Mouse (Mus musculus) limb, embryonic 10.5 days (tissue): ENCODE results near the gene Mat2a. TPM values are rescaled to one million over a fixed set of nuclear protein-coding genes. Genes with fewer than 3 reads are reported as not detected.

Source experiments
- DNase-seq: peaks from one replicate; pipeline ENCODE4 v3.0.0-alpha.2; 2017; ENCODE audit warnings: low spot score
- H3K27ac ChIP-seq: fragments of 300-500 bp; sonication (generic); 2 replicates; pipeline ENCODE4 v1.5.1; 2016; ENCODE audit warnings: mild to moderate bottlenecking
- H3K27me3 ChIP-seq: fragments of 300-500 bp; sonication (generic); 2 replicates; pipeline ENCODE4 v1.6.1; 2016; ENCODE audit warnings: low read depth, mild to moderate bottlenecking; ENCODE audit not compliant: poor library complexity, severe bottlenecking
- H3K36me3 ChIP-seq: fragments of 300-500 bp; sonication (generic); 2 replicates; pipeline ENCODE4 v1.6.1; 2016; ENCODE audit warnings: mild to moderate bottlenecking, moderate library complexity
- H3K4me1 ChIP-seq: fragments of 300-500 bp; sonication (generic); 2 replicates; pipeline ENCODE4 v1.6.1; 2016
- H3K4me3 ChIP-seq: fragments of 300-500 bp; sonication (generic); 2 replicates; pipeline ENCODE4 v1.5.1; 2016; ENCODE audit warnings: mild to moderate bottlenecking, moderate library complexity
- H3K9me3 ChIP-seq: fragments of 300-500 bp; sonication (generic); replicated peaks from 2 replicates; pipeline ENCODE4 v1.6.1; 2016; ENCODE audit warnings: mild to moderate bottlenecking
- WGBS: fragments of 180-500 bp; shearing (Covaris S2); methylation state at CpG from one replicate; pipeline ENCODE4 v1.1.7; 2016; 5-methylcytosine and 5-hydroxymethylcytosine counted together
- polyA plus RNA-seq: library from polyadenylated mRNA; unstranded; fragments of >200 nt; fragmentation: Nextera tagmentation; extraction: Ambion mirVana; gene quantifications from 2 replicates; pipeline ENCODE4 v1.2.1, GENCODE M21; 2016

Mat2a gene
- polyA plus RNA-seq, 1 experiment from 2014 or later, result 481 TPM

GRCm38 (mm10) chr6:72420901-72421300 lies 18.5 kb downstream of the Mat2a start:
- H3K27ac ChIP-seq, result no peak overlapping the region
- peaks cover 92% of the 10 kb centered on the region for H3K36me3 ChIP-seq
- no peak overlapping the region for H3K4me3 ChIP-seq
- no peaks in the 10 kb centered on the region for H3K27me3 ChIP-seq
- no peaks in the 10 kb centered on the region for H3K4me1 ChIP-seq
- DNase-seq, result no peak
- 96% methylated on average over 10 of the region's 10 CpGs for WGBS
- H3K9me3 ChIP-seq, result no peaks in the 10 kb centered on the region

DNA sequence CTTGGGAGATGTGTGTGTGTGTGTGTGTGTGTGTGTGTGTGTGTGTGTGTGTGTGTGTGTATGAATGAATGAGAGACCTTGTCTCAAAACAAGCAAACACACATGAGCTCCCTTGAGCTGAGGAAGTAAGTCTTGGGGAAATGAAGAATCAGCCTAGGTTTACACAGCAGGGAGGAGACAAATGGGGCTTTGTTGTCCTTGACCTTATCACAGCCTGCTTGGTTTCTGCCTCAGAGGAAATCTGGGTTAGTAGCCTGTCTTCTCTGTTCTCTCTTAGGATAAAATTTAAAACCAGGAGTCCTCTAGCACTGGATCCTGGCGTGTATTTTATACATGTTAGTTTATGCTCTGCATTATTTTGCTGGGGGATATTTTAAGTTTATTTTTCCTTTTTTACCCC lies 19.6 kb downstream of the Mat2a start:
- no peaks in the 10 kb centered on the region for H3K9me3 ChIP-seq
- DNase-seq, result no peak
- 81% methylated on average over 1 of the region's 1 CpGs for WGBS

DNA sequence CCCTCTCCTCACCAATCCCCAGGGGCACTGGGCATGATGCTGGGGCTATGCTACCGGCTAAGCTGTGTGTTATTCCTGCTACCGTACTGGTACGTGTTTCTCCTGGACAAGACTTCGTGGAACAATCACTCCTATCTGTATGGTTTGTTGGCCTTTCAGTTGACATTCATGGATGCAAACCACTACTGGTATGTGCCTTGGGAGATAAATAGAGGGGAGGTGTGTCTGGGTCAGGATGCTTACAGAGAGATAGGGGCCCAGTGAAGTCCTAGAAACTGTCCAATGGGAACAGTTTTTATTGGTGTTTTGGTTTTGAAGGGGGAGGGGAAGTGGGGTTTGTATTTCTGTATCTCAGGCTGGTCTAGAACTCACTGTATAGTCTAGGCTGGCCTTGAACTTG lies 21.1 kb downstream of the Mat2a start:
- H3K4me3 ChIP-seq, result no peak overlapping the region
- H3K36me3 ChIP-seq, result peaks cover 69% of the 10 kb centered on the region
- WGBS, result 94% methylated on average over 4 of the region's 4 CpGs
- H3K27me3 ChIP-seq, result no peaks in the 10 kb centered on the region
- no peak for DNase-seq
- no peaks in the 10 kb centered on the region for H3K9me3 ChIP-seq
- H3K4me1 ChIP-seq, result peaks cover 19% of the 10 kb centered on the region
- no peak overlapping the region for H3K27ac ChIP-seq

More for the DNA sequence above, 19.6 kb downstream of the Mat2a start:
- no peak overlapping the region for H3K4me3 ChIP-seq
- H3K27ac ChIP-seq, result no peak overlapping the region
- peaks cover 8% of the 10 kb centered on the region for H3K4me1 ChIP-seq
- peaks cover 84% of the 10 kb centered on the region for H3K36me3 ChIP-seq
- H3K27me3 ChIP-seq, result no peaks in the 10 kb centered on the region

DNA sequence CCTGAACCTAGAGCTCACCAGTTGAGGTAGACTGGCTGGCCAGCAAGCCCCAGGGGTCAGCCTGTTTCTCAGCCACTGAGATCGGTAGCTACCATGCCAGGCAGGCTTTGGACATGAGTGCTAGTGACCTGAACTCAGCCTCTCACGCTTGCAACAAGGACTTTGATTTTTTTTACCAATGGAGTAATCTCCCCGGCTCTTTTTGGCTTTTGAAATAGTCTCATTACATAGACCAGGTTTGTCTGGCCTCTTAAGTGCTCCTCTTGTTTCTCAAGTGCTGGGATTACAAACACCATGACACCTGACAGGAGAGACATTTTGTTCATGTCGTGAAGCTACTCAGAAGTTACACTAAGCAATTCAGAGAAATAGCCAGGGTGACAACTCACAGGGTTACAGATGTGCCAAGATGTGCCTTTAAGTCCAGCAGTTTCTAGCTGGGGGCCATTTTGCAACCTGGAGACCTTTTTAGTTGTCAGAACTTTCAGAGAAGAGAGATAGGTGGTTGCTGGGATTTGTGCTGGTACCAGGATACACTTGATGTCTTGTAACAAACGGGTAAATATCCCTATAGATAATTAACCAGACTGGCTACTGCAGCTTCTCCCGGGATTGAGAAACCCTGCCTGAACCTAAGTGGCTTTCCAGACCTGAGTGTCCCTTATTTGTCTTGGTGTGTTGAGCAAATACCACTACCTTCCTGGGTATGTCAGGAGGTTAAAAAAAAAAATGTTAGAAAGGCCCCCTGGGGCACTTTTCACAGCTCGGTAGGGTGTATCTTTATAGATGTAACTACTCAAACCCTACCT lies 23.2 kb downstream of the Mat2a start:
- Histone ChIP-seq H3K27me3 (no peaks in the 10 kb centered on the region), H3K9me3 (no peaks in the 10 kb centered on the region), H3K27ac (no peak overlapping the region), H3K4me1 (peaks cover 19% of the 10 kb centered on the region), H3K36me3 (peaks cover 49% of the 10 kb centered on the region), H3K4me3 (no peak overlapping the region)
- DNase-seq, result no peak
- WGBS, result 90% methylated on average over 7 of the region's 7 CpGs

GRCm38 (mm10) chr6:72415181-72415580 lies 24.2 kb downstream of the Mat2a start:
- H3K9me3 ChIP-seq, result no peaks in the 10 kb centered on the region
- WGBS, result 87% methylated on average over 5 of the region's 5 CpGs

GRCm38 (mm10) chr6:72414076-72414756 lies 25.1 kb downstream of the Mat2a start, which contains the start of gene Ggcx:
Gene Ggcx (plus strand): TSS chr6:72414308.
- peak; percentile 97 for DNase-seq
- Histone ChIP-seq H3K4me1 (peaks cover 19% of the 10 kb centered on the region), H3K27ac (peak within 1 kb of the TSS; percentile 89), H3K36me3 (peaks cover 30% of the 10 kb centered on the region), H3K4me3 (peak within 1 kb of the TSS; percentile 92), H3K9me3 (no peaks in the 10 kb centered on the region), H3K27me3 (no peaks in the 10 kb centered on the region)
- WGBS, result 2% methylated on average over 33 of the region's 33 CpGs

More at GRCm38 (mm10) chr6:72415181-72415580, 24.2 kb downstream of the Mat2a start:
- H3K4me3 ChIP-seq, result peak overlapping the region; percentile 92
- peaks cover 19% of the 10 kb centered on the region for H3K4me1 ChIP-seq
- peaks cover 39% of the 10 kb centered on the region for H3K36me3 ChIP-seq
- no peak for DNase-seq
- H3K27ac ChIP-seq, result no peak overlapping the region
- no peaks in the 10 kb centered on the region for H3K27me3 ChIP-seq

DNA sequence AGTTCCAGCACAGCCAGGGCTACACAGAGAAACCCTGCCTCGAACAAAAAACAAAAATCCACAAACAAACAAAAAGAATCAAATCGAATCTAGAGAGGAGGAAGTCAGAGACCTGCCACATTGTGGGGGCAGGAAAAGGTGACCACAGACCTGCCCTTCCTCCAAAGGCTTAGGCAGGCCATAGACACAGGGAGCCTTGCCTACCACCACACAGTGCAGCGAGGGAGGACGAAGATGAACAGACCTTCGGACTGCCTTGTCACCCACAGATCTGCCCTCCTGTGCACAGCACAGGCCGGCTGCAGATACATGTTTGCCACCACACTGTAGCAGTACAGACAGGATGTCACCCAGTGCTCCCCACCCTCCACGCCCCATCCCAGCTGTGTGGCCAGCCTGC lies 28.8 kb downstream of the Mat2a start:
- no peak overlapping the region for H3K4me3 ChIP-seq
- no peak for DNase-seq
- H3K36me3 ChIP-seq, result no peaks in the 10 kb centered on the region
- no peaks in the 10 kb centered on the region for H3K9me3 ChIP-seq
- 87% methylated on average over 7 of the region's 7 CpGs for WGBS
- H3K4me1 ChIP-seq, result peaks cover 15% of the 10 kb centered on the region
- no peak overlapping the region for H3K27ac ChIP-seq
- H3K27me3 ChIP-seq, result no peaks in the 10 kb centered on the region

DNA sequence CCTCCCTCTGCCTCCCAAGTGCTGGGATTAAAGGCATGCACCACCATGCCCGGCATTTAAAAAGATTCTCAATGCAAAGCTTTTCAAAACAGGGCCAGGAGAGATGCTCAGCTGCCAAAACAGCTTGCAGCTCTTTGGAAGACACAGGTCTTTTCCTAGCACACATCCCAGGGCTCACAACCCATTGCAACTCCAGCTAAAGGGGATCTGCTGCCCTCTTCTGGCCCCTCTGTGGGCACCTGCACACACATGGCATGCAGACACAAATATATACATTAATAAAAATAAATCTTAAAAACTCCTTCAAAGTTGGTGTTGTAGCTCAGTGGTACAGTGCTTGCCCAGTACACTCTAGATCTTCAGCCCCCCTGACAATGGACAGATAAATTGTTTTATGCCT lies 29.4 kb downstream of the Mat2a start:
- H3K4me3 ChIP-seq, result no peak overlapping the region
- H3K27ac ChIP-seq, result no peak overlapping the region
- no peaks in the 10 kb centered on the region for H3K9me3 ChIP-seq
- peaks cover 12% of the 10 kb centered on the region for H3K4me1 ChIP-seq
- DNase-seq, result no peak
- H3K27me3 ChIP-seq, result no peaks in the 10 kb centered on the region
- WGBS, result 43% methylated on average over 1 of the region's 1 CpGs
- no peaks in the 10 kb centered on the region for H3K36me3 ChIP-seq

DNA sequence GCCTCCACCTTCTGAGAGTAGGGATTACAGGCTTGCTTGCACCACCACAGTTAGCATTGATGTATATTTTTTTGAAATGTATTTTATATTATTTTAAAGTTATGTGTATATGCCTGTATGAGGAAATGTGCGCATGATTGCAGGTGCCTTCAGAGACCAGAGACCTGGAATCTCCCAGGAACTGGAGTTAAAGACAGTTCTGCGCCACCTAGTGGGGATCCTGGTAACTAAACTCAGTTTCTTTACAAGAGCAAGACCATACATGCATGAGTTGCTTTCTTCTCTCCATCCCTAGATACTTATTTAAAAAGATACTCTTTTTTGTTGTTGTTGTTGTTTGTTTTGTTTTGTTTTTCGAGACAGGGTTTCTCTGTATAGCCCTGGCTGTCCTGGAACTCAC lies 29.8 kb downstream of the Mat2a start:
- no peaks in the 10 kb centered on the region for H3K36me3 ChIP-seq
- no peaks in the 10 kb centered on the region for H3K27me3 ChIP-seq
- peak; percentile 71 for DNase-seq
- peaks cover 8% of the 10 kb centered on the region for H3K4me1 ChIP-seq
- no peak overlapping the region for H3K27ac ChIP-seq
- no peaks in the 10 kb centered on the region for H3K9me3 ChIP-seq
- H3K4me3 ChIP-seq, result no peak overlapping the region
- 25% methylated on average over 3 of the region's 3 CpGs for WGBS

DNA sequence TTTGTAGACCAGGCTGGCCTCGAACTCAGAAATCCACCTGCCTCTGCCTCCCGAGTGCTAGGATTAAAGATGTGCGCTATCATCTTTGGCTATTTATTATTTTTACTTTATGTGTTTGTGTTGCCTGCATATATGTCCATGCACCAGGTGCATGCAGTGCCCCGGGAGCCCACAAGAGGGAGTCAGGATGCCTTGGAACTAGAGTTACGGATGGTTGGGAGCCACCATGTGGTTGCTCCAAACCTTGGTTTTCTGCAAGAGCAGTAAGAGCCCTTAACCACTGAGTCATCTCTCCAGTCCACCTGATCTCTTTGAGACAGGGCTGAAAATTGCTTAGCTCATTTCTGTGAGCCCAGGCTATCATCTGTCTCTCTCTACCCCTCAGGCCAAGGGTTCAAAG lies 32.2 kb downstream of the Mat2a start:
- Histone ChIP-seq H3K9me3 (no peaks in the 10 kb centered on the region), H3K27me3 (no peaks in the 10 kb centered on the region), H3K4me3 (no peak overlapping the region), H3K4me1 (no peaks in the 10 kb centered on the region), H3K36me3 (no peaks in the 10 kb centered on the region), H3K27ac (no peak overlapping the region)
- WGBS, result 4% methylated on average over 5 of the region's 5 CpGs
- peak; percentile 94 for DNase-seq

- no peak overlapping the region for H3K27ac ChIP-seq
- no peaks in the 10 kb centered on the region for H3K27me3 ChIP-seq
- WGBS, result 84% methylated on average over 7 of the region's 7 CpGs
- no peak overlapping the region for H3K4me3 ChIP-seq
- DNase-seq, result no peak
- H3K36me3 ChIP-seq, result no peaks in the 10 kb centered on the region
- no peaks in the 10 kb centered on the region for H3K9me3 ChIP-seq
- no peaks in the 10 kb centered on the region for H3K4me1 ChIP-seq
Observed at GRCm38 (mm10) chr6:72405356-72405755, 34.0 kb downstream of the Mat2a start.

GRCm38 (mm10) chr6:72401875-72402274 lies 37.5 kb downstream of the Mat2a start:
- no peaks in the 10 kb centered on the region for H3K36me3 ChIP-seq
- WGBS, result 18% methylated on average over 7 of the region's 7 CpGs
- peak; percentile 78 for DNase-seq
- H3K27me3 ChIP-seq, result no peaks in the 10 kb centered on the region
- no peaks in the 10 kb centered on the region for H3K9me3 ChIP-seq
- H3K4me3 ChIP-seq, result no peak overlapping the region
- H3K27ac ChIP-seq, result no peak overlapping the region
- H3K4me1 ChIP-seq, result no peaks in the 10 kb centered on the region

GRCm38 (mm10) chr6:72399967-72400366 lies 39.4 kb downstream of the Mat2a start:
- H3K4me1 ChIP-seq, result no peaks in the 10 kb centered on the region
- no peak overlapping the region for H3K27ac ChIP-seq
- no peak for DNase-seq
- WGBS, result 66% methylated on average over 2 of the region's 2 CpGs
- H3K27me3 ChIP-seq, result no peaks in the 10 kb centered on the region
- H3K36me3 ChIP-seq, result no peaks in the 10 kb centered on the region
- H3K9me3 ChIP-seq, result no peaks in the 10 kb centered on the region
- no peak overlapping the region for H3K4me3 ChIP-seq
